Mouse (Mus musculus) left cerebral cortex, postnatal 4 days (tissue): ENCODE results near the gene Rfc5. TPM values are rescaled to one million over a fixed set of nuclear protein-coding genes. Genes with fewer than 3 reads are reported as not detected.
A peak's percentile ranks its signal among the peaks of the same experiment; 100 is the strongest.
"Not testable (repeated sequence)": the region's sequence is repeated elsewhere in the genome, so short reads cannot be mapped to it uniquely, and the experiment has no call there.

Source experiments
- DNase-seq: peaks from one replicate; pipeline ENCODE4 v3.0.0-alpha.2; 2022
- intact Hi-C: fragments of 180-260 bp; cut with DNase I; formaldehyde crosslinking; loops from one replicate; pipeline ENCODE4 v1.15.1; 2025
- total RNA-seq, 2 experiments: library from RNA; stranded (reverse); gene quantifications; 2 replicates each; pipeline ENCODE4 v1.2.3; 2021

Rfc5 gene
- total RNA-seq = 10 to 100 TPM; 20.2 to 26.4 TPM

GRCm38 (mm10) chr5:117388877-117389276 lies at the start of gene Rfc5:
Rfc5 (minus strand) TSS chr5:117389047.
- intact Hi-C loops = no loop called here
- DNase-seq = peak; percentile 97

DNA sequence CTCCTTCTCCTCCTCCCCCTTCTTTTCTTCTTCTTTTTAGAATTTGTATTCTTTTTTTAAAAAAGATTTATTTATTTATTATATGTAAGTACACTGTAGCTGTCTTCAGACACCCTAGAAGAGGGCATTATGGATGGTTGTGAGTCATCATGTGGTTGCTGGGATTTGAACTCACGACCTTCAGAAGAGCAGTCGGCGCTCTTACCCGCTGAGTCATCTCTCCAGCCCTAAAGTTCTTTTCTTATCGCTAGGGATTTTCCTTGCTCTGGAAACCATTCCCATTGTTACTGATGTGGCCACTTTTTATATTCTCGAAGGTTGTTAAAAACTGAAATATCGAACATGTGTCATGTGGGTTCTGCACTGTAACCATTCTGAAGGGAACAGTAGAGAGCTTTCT lies 44.7 kb upstream of the Rfc5 start:
- intact Hi-C loops, DNase-seq: not testable (repeated sequence)

DNA sequence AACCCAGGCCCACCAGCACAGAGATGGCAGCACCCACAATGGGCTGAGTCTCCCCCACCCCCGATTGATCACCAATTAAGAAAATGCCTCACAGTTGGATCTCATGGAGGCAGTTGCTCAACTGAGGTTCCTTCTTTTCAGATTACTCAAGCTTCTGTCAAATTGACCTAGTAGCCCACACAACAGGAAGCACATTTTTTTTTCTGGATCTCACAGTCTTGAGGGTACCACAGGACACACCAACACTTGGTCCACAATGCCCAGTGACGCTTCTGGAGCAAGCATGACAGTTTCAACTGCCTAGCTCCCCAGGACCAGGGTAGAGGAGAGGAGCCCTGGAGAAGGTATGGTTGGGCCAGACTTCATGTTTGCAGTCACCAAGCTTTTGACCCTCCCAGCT lies 28.6 kb upstream of the Rfc5 start:
- intact Hi-C loops = loop anchor here (5.0 kb wide), 1 partner anchor 75 kb away; no protein-coding TSS in a partner anchor
- no peak for DNase-seq

GRCm38 (mm10) chr5:117415011-117415912 lies 26.4 kb upstream of the Rfc5 start:
- peak; percentile 12 for DNase-seq
- intact Hi-C loops = loop anchor here (5.0 kb wide), 1 partner anchor 77 kb away; no protein-coding TSS in a partner anchor

GRCm38 (mm10) chr5:117414611-117415010 lies 25.8 kb upstream of the Rfc5 start:
- peak; percentile 19 for DNase-seq
- intact Hi-C loops = loop anchor here (5.0 kb wide), 1 partner anchor 78 kb away; no protein-coding TSS in a partner anchor

DNA sequence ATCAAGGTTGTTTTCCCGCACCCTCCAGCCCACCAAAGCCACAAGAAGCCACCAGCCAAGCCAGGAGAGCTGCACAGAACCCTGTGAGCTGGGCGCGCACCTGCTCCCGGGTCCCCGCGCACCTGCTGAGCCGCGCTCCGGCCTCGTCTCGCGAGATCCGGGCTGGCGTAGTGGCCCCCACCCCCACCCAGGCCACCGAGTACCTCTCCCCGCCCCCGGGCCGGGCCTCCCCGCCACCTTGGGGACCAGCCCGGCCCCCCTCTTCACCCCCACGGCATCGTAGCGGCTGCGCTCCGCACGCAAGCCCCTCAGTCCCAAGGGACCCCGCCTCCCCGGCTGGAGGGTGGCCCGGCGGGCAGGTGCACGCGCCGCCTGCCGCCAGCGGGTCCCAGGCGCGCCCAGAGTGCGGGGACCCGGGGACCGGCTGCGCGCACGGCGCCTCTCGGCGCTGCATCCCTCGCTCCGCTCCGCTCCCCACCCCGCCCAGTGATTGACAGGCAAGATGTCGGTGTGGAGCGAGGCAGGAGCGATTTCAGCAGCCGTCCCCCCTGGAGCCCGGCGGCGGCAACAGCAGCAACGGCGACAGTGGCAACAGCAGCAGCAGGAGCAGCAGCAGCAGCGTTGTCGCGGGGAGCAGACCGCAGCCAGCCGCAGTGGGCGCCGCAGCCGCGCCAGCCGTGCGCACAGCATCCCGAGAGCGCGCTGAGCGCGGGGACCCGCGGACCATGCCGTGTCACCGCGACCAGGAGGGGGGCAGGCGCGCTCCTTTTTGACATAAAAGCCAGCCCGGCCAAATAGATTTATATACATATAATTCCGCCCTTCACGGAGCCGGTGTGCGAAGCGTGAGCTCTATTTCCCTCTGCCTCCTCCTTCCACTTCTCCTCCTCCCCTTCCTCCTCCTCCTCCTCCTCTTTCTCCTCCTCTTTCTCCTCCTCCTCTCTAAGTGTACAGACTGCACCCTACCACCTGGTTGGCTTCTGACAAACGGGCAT lies 25.0 kb upstream of the Rfc5 start, which contains the start of gene Ksr2:
Gene Ksr2, plus strand, starts transcription at position 494 of the 995 bp plus-strand sequence.
- intact Hi-C loops = no loop called here

GRCm38 (mm10) chr5:117409369-117409768 lies 20.5 kb upstream of the Rfc5 start:
- no peak for DNase-seq

More for the DNA sequence above, 25.0 kb upstream of the Rfc5 start, which contains the start of gene Ksr2:
- peak; percentile 75 for DNase-seq

DNA sequence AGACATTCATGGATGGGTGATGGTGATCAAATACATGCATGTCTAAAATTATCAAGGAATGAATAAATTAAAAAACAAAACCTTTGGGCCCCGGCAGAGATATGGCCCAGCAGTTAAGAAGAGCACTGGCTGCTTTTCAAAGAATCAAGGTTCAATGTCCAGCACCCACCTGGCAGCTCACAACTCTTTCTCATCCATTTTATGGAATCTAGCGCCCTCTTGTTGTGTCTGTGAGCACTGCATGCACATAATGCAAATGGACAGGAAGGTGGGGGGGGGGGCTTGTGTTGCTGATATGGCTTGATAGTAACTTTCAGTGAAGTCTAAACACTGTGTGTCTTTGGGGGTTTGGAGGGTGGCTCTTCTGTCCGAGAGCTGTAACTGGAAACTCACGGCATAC lies 19.4 kb upstream of the Rfc5 start:
- peak; percentile 42 for DNase-seq
- intact Hi-C loops = no loop called here

More at GRCm38 (mm10) chr5:117409369-117409768, 20.5 kb upstream of the Rfc5 start:
- intact Hi-C loops = no loop called here

DNA sequence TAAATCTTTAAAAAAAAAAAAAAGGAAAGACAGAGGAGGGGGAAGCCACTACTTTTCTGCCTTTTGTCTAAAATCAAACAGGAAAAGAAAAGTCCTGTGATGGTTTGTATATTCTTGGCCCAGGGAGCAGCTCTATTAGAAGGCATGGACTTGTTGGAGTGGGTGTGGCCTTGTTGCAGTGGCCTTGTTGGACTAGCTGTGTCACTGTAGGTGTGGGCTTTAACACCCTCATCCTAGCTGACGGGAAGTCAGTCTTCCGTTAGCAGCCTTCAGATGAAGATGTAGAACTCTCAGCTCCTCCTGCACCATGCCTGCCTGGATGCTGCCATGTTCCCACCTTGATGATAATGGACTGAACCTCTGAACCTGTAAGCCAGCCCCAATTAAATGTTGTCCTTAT lies 15.8 kb upstream of the Rfc5 start:
- intact Hi-C loops, DNase-seq: not testable (repeated sequence)

DNA sequence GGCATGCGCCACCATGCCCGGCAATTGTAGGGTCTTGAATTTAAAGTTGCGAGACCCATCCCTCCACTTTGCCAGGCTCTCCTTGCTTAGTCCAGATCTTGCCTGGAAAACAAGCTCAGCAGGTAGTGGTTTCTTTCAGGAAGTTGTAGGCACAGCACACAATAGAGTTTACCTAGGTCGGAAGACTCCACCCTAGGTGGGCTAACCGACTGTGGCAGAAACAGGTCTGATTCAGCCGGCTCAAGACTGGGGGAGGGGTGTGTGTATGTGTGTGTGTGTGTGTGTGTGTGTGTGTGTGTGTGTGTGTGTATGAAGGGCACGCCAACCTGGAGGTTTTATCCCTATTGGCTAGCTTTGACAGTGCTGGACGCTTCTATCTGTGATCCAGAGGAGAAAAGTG lies 14.8 kb upstream of the Rfc5 start:
- intact Hi-C loops = no loop called here
- DNase-seq = no peak

DNA sequence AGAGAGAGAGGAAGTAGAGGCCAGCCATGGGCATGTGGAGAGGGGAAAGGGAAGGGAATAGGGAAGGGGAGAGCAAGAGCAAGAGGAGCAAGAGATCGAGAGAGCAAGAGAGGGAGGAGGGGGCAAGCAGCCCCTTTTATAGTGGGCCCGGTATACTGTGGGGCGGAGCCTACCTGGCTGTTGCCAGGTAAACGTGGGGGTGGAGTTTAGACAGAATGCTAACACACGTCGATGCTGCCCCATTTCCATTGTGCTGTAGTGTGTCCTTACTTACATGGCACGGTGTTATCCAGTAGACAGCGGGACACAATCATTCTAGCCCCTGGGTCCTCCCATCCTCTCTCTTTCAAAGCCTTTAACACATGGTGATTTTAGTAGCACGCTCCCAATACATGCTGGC lies 10.4 kb upstream of the Rfc5 start:
- DNase-seq = no peak
- intact Hi-C loops = no loop called here

DNA sequence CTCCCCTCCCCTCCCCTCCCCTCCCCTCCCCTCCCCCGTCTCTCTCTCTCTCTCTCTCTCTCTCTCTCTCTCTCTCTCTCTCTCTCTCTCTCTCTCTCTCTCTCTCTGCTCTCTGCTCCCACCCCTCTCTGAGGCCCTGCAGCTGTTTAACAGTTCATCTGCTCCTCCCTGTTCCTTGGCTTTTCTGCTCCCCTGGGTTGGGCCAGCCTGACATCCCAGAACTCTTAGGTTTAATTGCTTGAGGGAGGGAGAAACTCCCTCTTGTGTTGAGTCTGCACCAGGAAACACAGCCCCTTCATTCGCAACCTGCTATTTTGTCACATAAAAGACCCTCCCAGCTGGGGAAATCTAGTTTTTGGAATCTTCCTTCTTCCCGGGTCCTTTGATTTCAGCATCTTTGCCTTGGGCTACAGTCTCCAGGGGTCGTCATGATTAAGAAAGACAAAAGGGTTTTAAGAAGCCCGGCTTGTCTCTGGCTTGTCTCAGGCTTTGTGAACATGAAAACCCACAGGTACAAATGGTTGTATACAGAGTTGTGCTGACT lies 9.2 kb upstream of the Rfc5 start:
- intact Hi-C loops = no loop called here
- DNase-seq = no peak

GRCm38 (mm10) chr5:117397371-117397770 lies 8.5 kb upstream of the Rfc5 start:
- no peak for DNase-seq
- intact Hi-C loops = no loop called here

DNA sequence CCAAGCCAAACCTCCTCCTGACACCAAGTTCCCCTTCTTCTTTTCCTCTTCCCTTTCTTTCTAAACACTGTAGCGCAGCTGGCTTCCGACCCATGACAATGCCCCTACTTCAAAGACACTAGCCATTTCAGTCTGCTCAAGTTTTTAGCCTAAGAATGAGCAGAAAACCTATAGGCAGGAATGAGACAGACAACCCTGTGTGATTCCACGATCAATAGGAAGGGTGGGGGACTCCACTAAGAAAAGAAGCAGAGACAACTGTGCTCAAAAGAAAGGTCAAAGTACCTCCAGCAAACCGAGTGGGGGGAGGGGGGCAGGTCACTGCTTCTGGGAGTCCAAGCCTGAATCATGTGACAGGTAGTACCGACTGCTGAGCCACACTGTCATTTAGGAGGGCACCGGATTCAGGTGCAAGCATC lies 7.8 kb upstream of the Rfc5 start:
- intact Hi-C loops = no loop called here

GRCm38 (mm10) chr5:117395834-117396233 lies 7.0 kb upstream of the Rfc5 start:
- intact Hi-C loops = no loop called here
- no peak for DNase-seq

More for the DNA sequence above, 7.8 kb upstream of the Rfc5 start:
- DNase-seq = no peak

DNA sequence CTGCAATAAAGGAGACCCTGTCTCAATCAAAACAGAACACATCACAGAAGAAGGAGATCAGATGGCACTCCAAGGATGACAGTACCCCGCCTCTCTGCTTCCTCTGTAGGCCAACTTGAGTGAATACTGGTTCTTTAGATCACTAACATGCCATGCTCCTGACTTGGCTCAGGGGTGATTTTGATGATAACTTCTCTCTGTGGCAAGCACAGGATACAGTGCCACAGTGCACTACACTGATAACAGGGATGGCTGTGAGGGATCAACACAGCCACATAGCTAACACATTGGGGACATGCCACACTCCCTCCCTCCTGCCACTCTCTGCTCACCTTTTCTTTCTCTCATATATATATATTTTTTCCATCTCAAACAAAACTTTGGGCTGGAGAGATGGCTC lies 2.0 kb upstream of the Rfc5 start:
- intact Hi-C loops = no loop called here

GRCm38 (mm10) chr5:117388296-117388751 lies 523 bp downstream of the Rfc5 start:
- intact Hi-C loops = no loop called here
- DNase-seq = peak; percentile 75

More for the DNA sequence above, 2.0 kb upstream of the Rfc5 start:
- no peak for DNase-seq

GRCm38 (mm10) chr5:117383198-117383597 lies 5.6 kb downstream of the Rfc5 start:
- intact Hi-C loops = no loop called here
- DNase-seq = no peak

- intact Hi-C loops = no loop called here
- DNase-seq = no peak
These were observed 7.1 kb downstream of the Rfc5 start for GRCm38 (mm10) chr5:117381785-117382184.

DNA sequence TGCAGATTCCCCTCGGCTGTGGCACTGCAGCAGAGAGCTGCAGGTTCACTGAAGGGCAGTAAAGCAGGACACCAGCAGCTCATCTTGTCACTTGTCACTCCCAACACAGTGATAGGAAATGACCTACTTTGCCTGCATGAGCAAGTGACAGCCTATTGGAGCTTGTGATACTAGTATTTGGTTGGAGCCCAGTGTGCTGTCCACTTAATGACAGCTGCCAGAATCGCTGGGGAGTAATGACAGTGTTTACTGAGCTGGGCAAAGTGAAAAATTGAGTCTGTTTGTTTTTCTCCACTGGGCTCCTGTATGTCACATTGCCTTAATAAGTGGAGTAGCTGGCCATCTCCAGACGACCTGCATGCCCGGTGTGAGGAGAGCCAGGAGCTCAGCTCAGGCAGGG lies 8.6 kb downstream of the Rfc5 start:
- intact Hi-C loops = no loop called here
- DNase-seq = no peak
